Mouse (Mus musculus): ENCODE results near the gene Mvk.

Gene Mvk

DNA sequence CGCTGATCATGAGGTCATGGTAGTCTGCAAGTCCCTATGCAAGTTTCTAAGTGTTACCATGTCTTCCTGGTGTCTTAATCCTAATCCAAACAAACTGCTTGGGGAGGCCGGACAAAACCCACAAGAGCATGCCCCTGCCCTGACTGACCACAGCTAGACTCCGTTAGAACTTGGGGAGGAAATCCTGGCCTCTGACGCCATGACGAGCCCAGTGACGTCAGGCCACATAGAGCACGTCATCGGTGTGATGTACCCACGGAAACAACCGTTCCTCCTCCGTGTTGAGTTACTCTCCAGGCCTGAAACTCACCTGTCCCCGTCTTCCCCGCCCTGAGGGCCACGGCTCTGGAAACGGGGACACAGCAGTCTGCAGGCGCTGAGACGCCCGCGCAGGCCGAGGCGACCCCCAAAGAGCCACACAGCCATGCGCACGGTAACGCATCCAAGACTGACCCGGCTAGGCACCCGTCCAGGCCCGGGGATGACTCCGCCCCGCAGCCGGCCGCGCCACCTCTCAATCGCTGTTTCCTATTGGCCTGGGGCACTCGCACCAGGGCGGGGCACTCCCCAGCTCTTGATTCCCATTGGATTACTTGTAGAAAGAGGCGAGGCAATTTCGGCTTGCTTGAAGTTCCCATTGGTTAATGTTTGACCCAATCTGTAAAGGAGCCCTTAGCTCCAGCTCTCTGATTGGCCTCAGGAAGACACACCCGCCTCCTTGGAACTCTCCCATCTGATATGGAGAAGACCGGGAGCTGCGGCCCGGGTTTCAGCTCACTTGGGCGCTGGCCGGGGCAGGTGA lies at the start of gene Mvk, which contains the start of gene Mmab:
Mvk (plus strand) TSS at position 704 of the 802 bp plus-strand sequence.
Mmab (minus strand) TSS at position 495 of the 802 bp plus-strand sequence.
- DNase-seq = peak; percentile 100

DNA sequence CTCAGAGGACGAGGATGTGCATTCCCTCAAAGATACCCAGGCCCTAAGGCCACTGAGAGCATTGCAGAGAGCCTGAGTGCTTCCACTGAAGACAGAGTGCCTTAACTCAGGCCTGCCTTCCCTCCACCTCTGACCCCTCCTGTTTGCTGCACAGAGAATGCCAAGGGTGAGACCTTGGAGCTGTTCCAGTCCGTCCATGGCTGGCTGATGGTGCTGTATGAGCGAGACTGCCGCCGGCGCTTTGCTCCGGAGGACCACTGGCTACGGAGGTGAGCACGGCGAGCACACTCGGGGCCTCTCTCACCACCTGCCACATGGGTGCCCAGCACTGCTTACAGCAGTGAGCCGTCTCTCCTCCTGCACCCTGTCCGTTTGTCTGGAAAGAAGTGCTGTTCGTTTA lies 37.5 kb upstream of the Mvk start:
- no peak for DNase-seq

DNA sequence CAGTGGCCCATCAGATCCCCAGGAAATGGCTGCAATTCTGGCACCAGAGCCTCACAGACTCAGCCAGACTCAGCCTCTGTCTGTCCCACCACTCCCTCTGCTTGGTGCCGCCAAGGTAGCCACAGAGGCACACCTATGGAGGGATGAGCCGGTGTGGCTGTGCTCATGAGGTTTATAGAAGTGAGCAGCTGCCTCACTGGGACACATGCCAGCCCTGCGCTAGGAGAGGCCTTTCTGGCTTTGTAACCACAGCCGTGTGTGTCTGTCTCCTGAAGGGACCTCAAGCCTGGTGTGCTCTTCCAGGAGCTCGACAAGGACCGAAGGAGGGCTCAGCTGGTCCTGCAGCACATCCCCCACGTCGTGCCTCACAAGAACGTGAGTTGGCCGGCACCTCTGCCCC lies 36.8 kb upstream of the Mvk start:
- DNase-seq = no peak

DNA sequence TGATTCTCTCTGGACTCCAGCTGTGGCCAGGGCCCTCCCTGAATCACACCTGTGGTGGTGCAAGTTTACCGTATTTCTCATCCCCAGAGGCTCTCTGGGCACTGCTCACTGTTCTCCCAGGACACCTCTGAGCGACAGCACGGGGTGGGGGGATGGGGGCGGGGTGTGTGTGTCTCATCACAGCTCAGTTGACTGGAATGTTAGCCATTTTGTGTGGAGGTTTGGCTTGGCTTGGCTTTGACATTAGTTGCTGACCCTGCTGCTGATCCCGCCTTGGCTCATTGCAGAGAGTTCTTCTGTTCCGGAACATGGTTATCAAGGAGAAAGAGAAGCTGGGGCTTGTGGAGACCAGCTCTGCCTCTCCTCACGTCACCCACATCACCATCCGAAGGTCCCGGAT lies 36.3 kb upstream of the Mvk start:
- no peak for DNase-seq

DNA sequence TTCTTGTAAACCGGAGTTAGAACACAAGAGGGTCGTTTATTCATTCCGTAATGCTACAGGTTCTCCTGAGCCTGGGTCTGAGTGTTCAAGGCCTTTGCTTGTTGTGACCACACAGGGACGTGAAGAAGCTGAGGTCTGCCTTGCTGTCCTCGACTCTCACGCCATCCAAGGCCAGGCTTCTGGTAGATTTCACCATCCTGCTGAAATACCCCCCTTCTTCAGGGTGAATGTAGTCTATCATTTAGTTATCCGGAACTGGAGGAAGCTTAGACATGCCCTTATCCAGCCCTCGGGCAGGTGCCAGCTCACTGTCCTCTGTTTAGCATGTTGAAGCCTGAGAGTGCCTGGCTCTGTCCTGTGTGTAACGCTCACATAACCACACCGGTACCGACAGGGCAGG lies 35.2 kb upstream of the Mvk start:
- DNase-seq = no peak

DNA sequence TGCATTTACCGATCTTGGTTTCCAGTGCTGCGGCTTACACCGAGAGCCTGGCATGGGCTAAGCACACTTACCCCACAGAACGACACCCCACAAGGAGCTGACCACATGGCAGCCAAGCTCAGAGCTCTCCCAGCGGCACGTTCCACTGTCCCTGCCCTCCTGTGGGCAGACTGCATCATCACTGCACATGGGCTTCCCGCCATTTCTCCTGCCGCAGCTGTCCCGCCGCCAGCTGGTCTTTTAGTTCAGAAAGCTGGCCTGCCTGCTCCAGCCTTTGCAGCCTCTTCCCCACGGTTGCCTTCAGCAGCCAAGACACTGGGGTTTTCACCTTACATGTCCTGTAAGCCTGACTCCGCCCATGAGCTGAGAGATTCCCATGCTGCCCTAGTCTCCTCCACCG lies 33.6 kb upstream of the Mvk start:
- no peak for DNase-seq

DNA sequence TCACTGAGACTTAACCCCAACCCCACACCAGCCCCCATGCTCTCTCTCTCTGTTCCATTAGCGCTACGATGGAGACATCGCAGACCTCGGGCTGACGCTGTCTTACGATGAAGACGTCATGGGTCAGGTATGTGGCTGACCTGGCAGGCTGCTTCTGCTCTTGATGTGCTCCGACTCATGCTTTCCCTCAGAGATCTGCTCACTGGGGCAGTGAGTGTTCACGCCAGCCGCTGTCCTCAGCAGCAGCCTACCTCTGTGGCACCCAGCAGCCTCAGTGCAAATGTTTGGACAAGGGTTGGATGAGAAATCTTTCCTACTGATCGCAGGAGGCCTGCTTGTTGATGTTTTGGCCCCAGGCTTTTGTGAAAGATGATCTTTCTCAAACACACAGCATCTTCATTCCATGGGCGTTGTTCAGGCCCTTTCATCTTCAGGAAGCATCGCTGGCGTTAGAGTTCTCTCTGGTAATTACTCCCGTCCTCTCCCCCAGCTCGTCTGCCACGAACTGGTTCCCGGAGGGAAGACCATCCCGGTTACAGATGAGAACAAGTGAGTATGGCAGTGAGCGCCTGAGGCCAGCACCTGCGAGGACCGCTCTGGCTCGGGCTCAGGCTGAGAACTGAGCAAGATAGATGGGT lies 31.6 kb upstream of the Mvk start:
- no peak for DNase-seq

DNA sequence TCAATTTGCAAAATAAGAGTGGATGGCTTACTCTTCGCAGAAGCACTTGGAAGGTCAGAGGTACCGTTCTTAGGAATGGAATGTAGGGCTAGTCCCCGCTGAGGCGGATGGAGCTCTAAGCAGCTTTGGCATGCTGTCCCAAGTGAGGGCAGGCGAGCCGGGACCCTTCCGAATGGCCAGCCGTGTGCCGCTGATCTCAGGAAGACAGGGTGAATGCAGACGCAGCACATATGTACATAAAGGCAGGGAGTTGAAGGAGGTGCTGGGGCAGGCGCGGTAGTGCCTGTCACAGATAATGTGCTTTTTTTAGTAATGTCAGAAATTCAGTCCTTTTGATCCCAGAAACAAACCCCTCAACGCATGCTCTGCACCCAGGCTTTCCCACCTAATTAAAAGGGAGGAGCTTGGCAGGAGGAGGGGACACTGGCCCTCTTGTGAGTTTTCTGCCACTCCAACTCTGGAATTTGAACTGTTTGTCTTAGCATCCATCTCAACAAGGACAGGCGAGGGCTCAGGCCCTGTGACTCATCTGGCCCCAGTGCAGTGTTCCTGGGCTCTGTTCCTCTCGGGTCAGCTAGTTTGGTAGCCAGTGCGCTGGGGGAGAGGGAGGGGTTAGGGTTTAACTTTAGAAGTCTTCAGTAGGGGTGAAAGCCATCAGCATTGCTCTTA lies 30.9 kb upstream of the Mvk start:
- DNase-seq = no peak

DNA sequence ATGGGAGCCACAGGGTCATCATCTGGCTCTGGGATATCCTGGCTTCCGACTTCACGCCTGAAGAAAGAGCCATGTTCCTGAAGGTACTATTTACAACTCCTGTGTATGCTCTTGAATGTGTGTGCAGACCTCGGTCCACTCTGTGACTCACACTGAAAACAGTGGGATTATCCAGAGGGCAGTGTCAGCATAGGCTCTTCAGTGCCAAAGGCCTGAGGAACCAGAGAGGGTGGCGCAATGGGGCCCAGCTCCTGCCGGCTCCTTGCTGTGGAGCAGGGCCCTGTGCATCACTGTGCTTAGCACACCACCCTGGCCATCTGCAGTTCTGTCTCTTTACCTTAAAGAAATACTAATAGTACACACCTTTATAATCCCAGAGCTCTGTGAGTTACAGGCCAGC lies 28.5 kb upstream of the Mvk start:
- DNase-seq = no peak

DNA sequence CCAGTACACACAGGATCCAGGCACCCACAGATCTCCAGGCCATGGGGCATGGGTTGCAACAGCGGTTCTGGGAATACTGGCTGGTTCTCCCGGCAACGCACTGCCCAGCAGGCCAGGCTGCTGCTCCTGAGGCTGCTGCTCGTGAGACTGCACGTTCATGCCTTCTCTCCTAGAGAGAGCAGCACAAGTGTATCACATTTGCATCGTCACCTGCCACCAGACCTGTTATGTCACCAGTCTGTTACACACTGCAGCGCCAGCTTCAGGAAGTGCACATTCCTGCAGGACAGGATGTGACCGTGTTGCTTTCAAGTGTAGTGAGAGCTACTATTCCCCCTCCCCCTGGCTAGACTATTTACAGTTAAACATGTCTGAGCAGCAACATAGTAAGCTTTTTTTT lies 27.2 kb upstream of the Mvk start:
- no peak for DNase-seq

DNA sequence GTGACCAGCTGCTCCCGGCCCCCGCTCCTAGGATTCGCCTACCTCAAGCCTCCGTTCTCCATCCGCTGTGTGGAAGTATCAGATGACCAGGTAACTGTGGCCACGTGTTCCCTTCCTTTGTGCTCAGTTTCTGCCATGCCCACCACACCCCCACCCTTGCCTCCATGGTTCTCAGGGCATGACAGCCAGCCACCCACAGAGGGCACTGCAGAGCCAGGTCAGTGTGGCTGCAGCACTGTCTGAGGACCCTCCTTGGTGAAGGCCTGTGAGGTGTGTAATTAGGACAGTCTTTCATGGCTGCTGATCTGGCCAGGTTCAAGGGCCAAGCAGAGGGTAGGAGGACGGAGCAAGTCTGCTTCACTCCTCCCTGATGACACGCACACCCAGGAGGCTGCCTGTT lies 25.5 kb upstream of the Mvk start:
- DNase-seq = peak; percentile 63

DNA sequence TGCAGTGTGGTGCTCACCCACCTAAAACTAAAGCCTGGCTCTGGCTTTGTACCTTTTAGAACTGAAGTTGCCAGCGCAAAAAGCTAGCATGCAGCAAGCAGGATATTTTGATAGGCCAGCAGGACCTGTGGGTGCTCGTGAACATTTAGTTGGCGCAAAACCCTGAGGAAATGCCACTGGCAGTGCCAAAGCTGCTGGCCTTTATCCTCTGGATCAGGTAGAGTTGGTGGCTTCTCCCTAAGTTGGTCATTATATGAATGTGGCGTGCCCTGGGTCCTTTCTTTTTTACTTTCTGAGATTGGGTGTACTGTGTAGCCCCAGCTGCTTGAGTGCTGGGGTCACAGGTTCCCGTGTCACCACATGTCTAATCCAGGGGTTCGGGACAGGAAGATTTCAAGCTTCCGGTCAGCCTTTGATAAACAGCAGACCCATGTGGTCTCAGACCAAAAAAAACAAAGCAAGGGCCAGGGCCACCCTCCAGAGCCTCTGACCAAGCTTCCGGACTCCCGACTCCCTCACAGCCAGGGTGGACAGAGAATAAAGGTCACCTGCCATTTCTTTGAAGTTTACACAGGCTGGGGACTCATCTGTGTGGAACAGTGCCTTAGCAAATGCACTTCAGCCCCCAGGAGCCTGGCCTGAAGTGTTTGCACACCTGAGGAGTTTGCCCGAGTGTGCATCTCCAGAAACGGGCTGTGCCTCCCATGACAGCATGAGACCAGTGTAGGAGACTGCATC lies 22.3 kb upstream of the Mvk start:
- no peak for DNase-seq

DNA sequence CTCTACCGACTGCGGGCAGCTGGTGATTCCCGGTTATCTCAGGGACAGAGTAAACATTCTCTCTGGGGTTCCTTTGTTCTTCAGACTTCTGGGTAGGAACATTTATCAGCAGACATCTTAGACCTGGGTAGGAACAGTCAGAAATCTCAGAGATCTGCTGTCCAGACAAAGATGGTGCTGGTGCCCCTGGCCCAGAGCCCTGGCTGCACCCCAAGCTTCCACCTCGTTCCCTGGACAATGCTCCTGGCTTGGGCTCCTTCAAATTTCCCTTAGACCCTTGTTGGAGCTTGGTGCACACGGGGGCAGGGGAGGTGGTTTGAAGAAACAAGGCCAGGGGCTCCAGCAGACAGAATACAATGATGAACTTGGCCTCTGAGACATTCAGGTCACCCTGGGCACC lies 21.5 kb upstream of the Mvk start:
- DNase-seq = no peak

DNA sequence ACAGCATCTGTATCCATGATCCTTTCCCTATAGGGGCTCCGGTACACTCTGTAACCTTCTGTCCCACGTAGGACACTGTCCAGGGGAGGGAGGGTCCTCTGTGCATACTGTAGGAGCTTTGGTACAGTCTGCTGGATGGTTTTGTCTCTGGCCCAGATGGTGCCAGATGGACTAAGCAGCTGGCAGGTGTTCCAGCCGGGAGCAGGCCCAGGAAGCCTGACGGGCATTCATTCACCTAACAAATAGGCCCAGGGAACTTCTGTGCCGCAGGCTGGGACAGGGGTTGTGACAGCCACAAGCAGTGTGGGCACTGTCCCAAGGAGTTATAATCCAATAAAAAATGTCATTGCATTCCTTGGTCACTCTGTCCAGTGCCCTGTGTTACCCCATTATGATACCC lies 20.1 kb upstream of the Mvk start:
- peak; percentile 27 for DNase-seq

DNA sequence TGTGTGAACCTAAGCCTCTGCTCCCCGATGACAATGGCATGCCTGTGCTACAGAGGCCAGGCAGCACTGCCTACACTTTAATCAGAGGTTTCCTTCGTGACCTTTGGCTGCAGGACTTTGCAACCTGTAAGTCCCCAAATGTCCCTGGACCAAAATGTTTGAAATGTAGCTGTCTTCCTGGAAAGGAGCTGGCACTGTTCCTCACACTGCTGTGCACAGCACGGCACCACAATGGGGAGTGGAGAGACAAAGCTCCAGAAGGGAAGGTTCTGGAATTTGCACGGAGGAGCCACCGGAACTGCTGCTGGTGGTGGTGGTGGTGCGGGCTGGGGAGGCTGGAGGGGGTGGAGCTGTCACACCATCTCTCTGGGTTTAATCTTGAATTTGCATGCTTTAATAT lies 17.3 kb upstream of the Mvk start:
- DNase-seq = no peak

DNA sequence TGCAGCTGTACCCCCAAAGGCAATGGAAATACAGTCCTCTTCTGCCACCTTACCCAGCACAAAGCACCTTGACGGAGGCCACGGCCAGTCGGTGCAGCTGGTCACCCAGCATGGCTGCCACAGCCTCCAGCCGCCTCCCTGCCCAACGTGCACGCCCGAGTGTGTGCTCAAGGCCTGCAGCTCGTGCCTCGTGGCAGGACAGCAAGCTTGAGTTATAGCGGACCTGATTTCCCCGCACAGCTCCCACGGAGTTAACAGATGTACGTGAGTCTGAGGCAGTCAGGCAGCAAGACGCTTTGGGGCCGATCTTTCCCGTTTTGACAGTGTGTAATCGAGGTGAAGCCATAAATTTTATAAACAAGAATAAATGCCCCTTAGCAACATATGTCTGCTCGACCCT lies 15.4 kb upstream of the Mvk start:
- peak; percentile 46 for DNase-seq

DNA sequence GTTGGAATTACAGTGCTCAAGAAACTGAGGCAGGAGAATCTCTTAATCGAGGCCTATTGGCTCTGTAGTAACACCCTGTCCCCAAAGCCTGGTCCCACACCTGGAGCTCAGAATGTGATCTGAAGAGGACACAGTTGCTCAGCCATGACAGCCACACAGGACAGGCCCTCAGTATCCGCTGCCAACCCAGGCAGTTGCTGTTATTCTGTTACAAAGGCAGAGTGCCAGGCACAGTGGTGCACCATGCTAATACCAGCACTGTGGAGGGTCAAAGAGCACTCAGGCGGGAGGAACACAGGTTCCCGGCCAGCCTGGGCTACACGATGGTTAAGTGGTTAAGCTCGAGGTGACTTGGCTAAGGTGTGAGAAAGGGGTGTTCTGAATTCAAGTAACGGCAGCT lies 14.3 kb upstream of the Mvk start:
- DNase-seq = no peak

DNA sequence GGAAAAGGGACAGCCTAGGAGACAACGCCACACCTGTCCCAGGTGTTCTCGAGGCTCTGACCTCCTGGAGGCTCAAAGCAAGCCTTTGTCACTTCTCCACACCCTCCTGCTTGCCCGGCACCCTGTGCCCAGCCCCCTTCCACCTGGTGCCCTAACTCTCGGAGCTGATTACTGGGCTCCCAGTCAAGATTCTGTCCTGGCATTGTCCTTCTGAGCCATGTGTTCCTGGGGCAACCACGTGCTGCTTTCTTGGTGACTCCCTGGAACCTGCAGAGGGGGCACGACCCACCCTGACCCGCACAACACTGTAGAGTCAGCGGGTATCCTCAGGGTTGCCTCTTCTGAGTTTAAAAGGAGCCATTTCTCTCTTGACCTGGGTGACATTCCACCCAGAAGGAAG lies 9.7 kb upstream of the Mvk start:
- DNase-seq = no peak

DNA sequence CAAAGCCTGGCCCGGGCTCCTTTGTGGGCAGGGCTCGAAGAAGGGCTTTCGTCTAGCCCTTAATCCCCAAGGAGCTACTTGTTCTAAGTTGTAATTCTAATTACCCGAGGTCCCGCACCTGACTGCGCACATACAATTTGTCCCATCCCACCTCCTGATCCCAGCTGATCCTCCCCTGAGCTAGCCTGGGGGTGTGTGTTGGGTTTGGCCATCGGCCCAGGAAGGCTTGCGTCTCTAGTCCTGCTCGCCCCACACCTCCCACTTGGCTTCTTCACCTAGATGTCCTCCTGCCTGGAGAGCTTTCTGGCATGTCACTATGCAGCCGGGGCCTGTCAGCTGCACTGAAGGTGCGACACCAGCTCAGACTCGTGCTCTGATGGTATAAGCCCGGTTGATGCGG lies 8.5 kb upstream of the Mvk start:
- DNase-seq = no peak

DNA sequence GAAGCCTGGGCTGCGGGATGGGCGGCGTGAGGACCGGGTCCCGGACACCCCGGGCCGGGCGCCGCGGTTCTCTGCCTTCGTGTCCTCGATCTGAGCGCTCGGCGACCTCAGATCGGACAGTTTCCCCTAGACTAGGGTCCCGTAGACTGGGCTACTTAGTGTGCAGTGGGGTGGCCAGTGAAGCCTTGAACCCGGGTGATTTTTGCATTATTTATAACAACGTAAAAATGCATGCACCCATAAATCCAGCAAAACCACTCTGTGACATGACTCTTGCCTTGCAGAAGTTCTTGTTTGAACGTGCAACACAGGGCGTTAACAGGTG lies 261 bp downstream of the Mvk start:
- DNase-seq = no peak

DNA sequence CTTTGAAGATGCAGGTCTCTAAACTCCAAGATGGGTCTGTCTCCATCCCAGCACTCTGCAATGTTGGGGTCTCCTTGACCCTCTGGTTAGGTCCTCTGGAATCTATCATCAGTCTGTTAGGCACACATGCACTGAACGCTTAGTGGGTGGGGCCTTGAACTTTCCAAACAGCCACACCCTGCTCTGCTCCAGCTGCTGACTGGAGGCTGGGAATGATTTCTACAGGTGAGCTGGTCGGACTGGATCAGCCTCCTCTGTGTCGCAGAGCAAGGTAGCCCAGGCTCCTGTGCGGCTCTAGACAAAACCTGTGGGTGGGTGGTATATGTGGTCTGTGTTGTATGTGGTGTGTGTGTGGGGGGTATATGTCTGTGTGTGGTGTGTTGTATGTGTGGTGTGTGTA lies 4.9 kb downstream of the Mvk start:
- no peak for DNase-seq

DNA sequence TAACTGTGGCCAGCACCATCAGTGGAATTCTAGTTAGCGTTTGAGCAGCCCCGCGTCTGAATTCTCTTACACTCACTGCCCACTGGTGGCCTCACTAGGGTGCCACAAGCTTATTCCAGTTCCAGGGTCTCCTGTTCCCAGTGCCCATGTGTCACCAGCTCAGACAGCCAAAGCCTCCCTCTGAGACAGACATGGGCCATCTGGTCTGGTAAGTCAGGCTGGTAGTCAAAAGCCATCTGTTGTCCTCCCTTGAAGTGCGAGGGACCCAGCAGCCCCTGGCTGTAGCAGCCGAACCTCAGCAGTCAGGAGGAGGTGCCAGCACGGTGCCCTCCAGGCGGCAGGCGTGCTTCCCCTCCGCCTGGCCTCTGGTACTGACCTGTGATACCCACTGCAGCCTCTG lies 12.2 kb downstream of the Mvk start:
- DNase-seq = peak; percentile 90

DNA sequence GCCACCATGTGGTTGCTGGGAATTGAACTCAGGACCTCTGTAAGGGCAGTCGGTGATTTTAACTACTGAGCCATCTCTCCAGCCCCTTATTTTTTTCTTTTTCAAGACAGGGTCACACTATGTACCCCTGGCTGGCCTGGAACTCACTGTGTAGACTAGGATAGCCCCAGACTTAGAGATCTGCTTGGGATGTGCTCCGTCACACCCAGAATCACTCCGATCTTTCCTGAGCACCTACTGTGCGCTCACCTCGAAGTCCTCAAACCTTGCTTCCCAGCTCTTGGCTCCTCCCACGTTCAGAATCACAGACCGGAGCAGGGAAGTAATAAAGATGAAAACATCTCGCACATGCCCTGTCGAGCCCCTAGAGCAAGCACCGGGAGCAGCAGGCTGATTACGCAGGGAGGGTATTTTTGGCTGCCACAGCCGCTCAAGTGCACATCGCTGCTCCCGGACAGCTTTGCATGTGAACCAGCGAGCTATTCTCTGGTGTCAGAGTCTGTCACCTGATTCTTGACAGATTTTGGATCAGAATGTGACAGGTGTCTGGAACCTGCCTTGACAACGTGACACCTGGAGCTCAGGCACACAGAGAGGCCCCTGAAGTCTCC lies 13.0 kb downstream of the Mvk start:
- DNase-seq = no peak
